Mouse (Mus musculus) MEL (cell line): ENCODE results near the gene Tbcb.

Source experiments
- CTCF ChIP-seq, 3 experiments: IDR thresholded peaks in 2 of 3; conservative IDR thresholded peaks in 1 of 3; 2 replicates each; pipeline ENCODE4 v1.5.1; 2011 to 2012; ENCODE audit warnings: low read length in 3 of 3, low read depth in 2 of 3, mild to moderate bottlenecking in 2 of 3, improper control_type of control experiment in 1 of 3, inconsistent platforms in 1 of 3, mixed read lengths in 1 of 3, moderate library complexity in 1 of 3; ENCODE audit not compliant: control insufficient read depth in 1 of 3, insufficient read depth in 1 of 3, poor library complexity in 1 of 3, severe bottlenecking in 1 of 3
- EP300 ChIP-seq, 2 experiments: IDR thresholded peaks; 2 replicates each; pipeline ENCODE4 v1.6.1; 2011; ENCODE audit warnings: improper control_type of control experiment in 2 of 2, low read length in 2 of 2, low read depth in 1 of 2, mild to moderate bottlenecking in 1 of 2
- GATA1 ChIP-seq: IDR thresholded peaks from 2 replicates; pipeline ENCODE4 v1.6.1; 2011; ENCODE audit warnings: low read depth, low read length, improper control_type of control experiment
- HCFC1 ChIP-seq: IDR thresholded peaks from 2 replicates; pipeline ENCODE4 v1.6.1; 2012; ENCODE audit warnings: low read depth, mild to moderate bottlenecking, inconsistent platforms, low read length, improper control_type of control experiment, moderate library complexity
- POLR2A ChIP-seq, 2 experiments: IDR thresholded peaks; 2 replicates each; pipeline ENCODE4 v1.6.1; 2011 to 2012; ENCODE audit warnings: low read length in 2 of 2, mild to moderate bottlenecking in 2 of 2, control low read depth in 1 of 2, improper control_type of control experiment in 1 of 2, low read depth in 1 of 2, moderate library complexity in 1 of 2; ENCODE audit not compliant: control insufficient read depth in 1 of 2, insufficient read depth in 1 of 2, poor library complexity in 1 of 2
- ZNF384 ChIP-seq: IDR thresholded peaks from 2 replicates; pipeline ENCODE4 v1.6.1; 2012; ENCODE audit warnings: low read depth, mild to moderate bottlenecking, inconsistent platforms, low read length, improper control_type of control experiment

DNA sequence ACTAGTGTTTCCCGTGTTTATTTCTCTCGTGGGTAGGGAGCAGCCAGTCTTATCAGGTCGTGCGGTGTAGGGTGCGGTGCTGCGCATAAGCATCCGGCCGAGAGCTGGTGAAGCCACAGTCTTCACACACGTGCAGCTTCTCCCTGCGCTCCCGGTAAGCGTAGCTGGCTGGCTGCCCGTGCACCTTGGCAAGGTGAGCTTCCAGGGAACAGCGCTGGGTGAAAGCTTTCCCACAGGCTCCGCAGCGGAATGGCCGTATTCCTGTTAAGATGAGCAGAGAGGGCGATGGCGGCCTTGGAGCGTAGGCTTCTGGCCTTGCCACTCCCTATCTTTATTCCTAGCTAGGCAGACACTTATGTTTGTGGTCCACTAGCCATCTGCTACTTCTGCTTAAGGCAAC is 1.3 kb upstream of the Tbcb start:
- no peak for TF ChIP-seq EP300 (IDR thresholded peaks at IDR 0.05; ENCODE audit: low read depth in 1 of 2, low read length in 2 of 2)
- TF ChIP-seq CTCF (IDR thresholded peaks at IDR 0.05 in 2 of 3, conservative IDR thresholded peaks at IDR 0.05 in 1 of 3; ENCODE audit: control insufficient read depth in 1 of 3, insufficient read depth in 1 of 3, low read depth in 2 of 3, low read length in 3 of 3, poor library complexity in 1 of 3, severe bottlenecking in 1 of 3), result no peak
- TF ChIP-seq ZNF384, result no peak
- TF ChIP-seq HCFC1, result no peak
- TF ChIP-seq GATA1, result no peak
- no peak for TF ChIP-seq POLR2A (IDR thresholded peaks at IDR 0.05; ENCODE audit: control insufficient read depth in 1 of 2, insufficient read depth in 1 of 2, low read depth in 1 of 2, low read length in 2 of 2, poor library complexity in 1 of 2)
